Mouse (Mus musculus) embryo, embryonic 11.5 days (tissue): ENCODE measurements around the gene Tcap.
A peak's percentile ranks its signal among the peaks of the same experiment; 100 is the strongest.
"Not testable (repeated sequence)": the region's sequence is repeated elsewhere in the genome, so short reads cannot be mapped to it uniquely, and the experiment has no call there.

Source experiments
- DNase-seq: peaks from one replicate; pipeline ENCODE4 v3.0.0-alpha.2; 2012; ENCODE audit warnings: low read depth, low spot score

Tcap gene

DNA sequence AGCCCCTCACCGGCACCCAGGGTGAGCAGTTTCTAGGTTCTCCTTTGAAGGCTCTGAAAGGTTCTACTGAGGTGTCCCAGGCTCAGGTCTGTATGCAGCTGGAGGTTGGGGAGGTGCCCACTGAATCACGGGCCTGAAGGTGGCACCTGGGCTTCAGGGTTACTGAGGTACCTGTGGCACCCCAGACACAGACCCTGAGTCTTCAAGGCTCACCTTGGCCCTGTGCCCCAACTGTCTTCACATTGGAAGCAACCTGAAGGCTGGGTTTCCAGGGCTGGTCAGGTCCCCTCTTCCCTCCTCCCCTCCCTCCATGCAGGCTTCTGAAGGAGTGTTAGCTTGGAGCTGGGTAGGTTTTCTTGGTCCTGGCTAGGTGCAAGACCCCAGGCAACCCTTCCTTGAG is 2.0 kb upstream of the Tcap start:
- no peak for DNase-seq

GRCm38 (mm10) chr11:98382405-98382804 is 1.2 kb upstream of the Tcap start:
- DNase-seq = not testable (repeated sequence)

GRCm38 (mm10) chr11:98384216-98384615 is 605 bp downstream of the Tcap start:
- DNase-seq = no peak

DNA sequence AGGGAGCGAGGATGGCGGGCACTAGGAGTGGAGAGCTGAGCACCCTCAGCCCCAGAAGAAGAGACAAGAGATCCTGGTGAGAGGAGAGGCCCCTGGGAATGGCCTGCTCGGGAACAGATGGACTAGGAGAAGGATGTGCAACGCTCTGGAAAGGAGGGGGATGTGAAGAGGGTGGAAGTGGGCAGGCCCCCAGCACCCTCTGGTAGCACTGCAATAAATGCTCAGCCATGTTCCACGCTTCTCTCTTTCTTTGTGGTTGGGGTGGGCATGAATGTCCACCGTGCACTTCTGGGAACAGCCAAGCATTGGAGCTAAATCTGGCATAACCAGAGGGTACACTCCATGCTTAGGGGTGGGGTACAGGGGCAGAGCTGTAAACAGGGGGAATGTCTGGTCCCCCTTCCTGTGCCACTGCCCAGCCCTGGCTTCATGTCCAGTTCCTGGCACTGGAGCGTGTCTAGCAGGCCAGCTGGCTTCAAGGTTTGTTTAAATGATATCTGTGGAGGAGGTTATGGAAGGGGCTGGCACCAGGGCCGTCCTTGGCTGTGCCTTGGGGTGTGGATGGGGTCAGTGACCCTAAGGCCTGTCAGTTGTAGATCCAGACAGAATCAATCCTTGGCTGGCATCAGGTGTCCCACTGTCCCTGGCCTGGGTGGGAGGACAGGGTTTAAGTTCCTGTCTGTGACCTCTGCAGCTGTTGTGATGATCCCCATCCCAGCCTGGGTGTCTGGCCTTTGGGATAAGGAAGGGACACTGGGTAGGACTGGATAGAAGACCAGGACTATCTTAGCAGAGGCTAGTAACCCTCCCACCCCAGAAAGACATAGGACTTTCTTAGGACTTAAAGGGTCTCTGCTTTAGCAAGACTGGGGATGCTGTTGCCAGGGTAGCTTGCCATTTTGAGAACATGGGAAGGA is 1.4 kb downstream of the Tcap start:
- no peak for DNase-seq

GRCm38 (mm10) chr11:98385638-98386585 is 2.3 kb downstream of the Tcap start, which contains the start of gene Pnmt:
Gene Pnmt, plus strand, starts transcription at chr11:98386450.
- no peak for DNase-seq

DNA sequence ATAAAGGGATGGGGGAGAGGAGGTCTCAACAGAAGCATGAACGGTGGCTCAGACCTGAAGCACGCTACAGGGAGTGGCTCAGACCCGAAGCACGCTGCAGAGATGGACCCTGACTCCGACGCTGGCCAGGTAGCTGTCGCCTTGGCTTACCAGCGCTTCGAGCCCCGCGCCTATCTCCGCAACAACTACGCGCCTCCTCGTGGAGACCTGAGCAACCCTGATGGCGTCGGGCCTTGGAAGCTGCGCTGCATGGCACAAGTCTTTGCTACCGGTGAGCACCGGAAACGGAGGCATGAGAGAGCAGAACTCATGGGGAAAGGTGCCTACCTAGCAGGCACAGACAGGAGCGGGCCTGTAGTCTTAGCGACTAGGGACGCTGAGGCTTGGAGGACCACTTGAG is 3.0 kb downstream of the Tcap start:
- DNase-seq = no peak

DNA sequence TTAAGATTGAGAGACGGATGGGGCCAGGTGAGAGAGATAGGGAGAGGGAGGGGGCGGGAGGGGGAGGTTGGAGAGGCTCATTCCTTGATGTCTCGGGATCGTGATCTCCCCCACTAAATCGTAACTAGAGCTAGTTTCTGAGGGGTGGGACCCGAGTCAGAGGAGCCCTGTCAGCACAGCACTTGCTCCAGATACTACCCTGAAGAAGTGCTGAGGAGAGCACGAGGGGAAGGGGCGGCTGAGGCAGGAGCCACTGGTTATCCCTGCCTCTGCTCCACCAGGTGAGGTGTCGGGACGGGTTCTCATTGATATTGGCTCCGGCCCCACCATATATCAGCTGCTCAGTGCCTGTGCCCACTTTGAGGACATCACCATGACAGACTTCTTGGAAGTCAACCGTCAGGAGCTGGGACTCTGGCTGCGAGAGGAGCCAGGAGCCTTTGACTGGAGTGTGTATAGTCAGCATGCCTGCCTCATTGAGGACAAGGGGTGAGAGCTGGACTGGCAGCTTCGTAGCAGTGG is 3.5 kb downstream of the Tcap start:
- no peak for DNase-seq

DNA sequence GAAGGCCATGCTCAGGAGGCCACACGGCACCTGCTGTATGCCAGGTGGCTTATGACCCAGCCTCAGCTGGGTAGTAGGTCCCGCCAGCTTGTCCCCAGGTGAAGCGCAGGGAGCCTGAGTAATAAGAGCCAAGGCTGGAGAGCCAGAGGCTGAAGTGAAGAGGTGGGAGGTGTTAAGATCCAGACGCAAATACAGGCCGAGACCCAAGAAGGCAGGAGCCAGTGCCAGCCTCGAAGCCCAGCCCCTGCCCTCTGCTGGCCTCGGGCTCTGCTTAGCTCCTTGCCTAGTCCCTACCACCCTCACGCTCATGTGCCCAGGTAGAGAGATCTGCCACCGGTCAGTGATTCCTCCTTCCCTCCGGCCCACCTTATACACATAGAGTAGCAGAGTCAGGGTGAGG is 4.7 kb downstream of the Tcap start:
- no peak for DNase-seq

DNA sequence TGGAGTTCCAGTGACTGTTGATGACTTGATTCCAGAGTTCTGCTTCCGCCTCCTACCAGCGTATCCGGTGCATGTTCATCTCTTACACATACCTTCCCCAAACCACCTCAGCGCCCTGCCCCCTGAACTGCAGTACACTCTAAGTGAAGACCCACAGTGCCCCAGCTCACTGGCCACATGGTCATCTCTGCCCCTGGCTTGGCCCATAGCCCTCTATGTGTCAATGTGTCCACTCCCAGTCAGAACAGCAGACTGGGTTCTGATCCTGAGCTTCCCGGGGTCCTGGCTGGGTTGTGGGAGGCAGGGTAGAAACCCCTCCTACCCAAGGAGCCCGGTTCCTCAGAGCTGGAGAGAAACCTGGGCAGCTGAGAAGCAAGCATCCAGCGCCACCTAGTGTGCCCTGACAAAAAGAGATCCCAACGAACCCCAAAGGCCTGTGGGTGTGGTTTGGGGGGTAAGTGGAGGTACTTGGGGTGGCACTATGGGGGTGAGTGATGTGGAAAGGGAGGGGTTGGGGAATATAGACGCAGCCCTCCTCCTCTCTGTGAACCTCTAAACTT is 5.7 kb downstream of the Tcap start:
- DNase-seq = no peak

DNA sequence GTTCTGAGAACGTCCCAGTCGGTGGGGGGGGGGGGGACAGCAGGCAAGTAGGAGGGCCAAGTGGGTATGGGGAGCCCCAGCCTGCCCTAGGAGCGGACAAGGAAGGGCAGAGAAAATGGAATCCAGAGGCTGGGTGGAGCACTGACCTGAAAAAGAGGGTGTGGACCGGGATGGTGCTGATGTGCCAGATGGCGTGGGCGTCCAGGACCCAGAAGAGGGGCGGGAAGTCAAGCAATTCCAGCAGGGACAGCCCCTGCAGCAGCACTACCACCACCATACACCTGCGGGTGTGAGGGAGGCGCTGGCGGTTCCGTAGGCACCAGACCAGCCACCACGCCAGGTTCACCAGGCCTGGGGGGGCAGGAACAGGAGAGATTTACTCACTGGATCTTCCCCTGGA is 6.5 kb downstream of the Tcap start:
- DNase-seq = no peak

DNA sequence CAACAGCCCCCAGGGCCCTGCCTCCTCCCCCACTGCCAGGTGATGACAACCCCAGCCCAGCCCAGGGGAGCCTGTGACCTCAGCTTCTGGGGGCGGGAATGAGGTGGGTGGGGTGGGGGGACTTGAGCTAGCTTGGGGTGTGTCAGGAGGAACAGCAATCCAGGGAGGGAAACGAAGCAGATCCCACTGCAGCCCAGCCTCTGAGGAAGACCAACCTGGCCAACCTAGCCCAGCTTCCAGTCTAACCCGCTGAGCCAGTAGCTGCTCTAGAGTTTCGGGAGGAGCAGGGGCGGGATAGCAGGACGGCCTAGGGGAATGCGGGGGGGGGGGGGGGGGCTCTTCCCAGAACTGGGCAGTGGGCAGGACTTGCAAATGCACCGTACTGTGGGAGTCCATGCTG is 8.4 kb downstream of the Tcap start:
- DNase-seq = no peak

GRCm38 (mm10) chr11:98392645-98393044 is 9.0 kb downstream of the Tcap start:
- no peak for DNase-seq

DNA sequence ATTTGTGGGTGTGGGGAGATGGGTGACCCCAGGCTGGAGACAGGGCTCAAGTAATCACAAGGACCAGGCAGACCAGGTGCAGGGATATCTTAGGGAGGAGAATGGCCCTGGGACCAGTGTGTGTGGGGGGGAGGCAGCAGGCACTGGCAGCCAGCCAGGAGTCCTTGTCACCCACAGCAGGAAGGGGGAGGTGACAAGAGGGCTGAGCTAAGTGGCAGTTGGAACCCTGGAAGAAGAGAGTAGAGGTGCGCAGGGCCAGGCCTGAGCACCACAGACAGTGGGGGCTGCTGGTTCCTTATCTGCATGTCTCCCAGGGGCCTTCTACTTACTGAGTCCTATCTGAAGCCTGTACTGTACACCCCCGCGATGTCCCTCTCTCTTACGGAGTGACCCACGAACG is 9.7 kb downstream of the Tcap start:
- no peak for DNase-seq

DNA sequence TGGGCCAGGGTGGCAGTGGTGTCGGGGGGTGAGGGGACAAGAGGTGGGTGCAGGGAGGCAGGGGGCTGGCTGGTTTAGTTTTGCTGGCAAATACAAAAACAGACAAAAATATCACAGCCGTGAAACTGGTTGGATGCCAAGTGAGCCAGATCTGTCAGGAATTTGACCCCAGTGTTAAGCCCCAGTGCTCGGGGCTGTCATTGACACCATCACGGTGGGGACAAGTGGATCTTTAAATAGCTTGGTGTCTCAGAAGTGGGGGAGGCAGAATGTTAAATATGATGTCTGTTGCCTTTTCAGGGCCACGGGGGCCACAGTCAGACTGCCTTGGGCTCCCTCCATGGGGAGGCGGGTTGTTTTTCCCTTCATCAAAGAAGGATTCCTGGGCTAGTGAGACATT is 10.7 kb downstream of the Tcap start:
- no peak for DNase-seq

DNA sequence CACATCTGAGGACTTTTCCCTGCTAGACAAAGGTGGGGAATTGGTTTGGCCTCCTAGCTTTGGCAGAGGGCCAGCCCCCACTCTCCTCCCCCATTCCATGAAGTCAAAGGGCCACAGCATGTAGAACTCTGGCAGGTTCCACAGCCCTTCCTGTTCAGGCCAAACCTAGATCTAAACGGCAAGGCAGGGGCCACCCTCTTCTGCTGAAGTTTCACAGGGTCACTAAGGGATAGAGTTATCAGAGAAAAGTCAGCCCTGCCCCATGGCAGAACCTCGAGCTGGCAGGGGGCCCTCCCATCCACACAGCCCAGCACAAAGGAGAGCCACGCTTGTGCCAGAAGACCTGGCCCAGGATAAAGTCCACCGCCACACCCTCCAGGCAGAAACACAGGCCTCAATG is 11.4 kb downstream of the Tcap start:
- no peak for DNase-seq

- no peak for DNase-seq
Observed at GRCm38 (mm10) chr11:98397946-98398345, 14.3 kb downstream of the Tcap start.

DNA sequence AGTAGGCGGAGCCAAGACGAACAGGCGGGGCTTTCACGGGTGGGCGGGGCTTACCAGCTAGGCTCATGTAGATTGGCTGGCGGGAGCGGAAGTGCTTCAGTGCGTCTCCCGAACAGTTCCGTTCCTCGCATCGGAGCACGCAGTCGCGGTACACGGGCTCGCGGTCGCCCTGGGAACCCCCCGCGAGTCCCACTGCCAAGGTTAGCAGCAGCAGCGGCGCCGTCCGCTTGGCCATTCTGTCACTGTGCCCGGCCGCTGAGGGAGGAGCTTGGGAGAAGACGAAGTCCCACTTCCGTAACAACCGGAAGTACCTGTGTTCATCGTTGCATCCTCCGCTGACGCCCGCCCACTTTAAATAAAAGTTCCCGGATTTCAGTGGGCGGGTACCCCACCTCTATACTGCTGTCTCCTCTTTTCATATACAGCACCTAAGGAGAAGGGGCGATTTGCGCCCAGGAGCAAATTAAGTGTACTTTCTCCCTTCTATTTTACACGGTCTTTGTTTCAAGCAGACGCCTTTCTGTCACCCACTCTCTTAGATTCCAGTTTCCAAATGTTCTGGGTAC is 16.6 kb downstream of the Tcap start, which contains the start of gene Pgap3:
Gene Pgap3 (minus strand): TSS at position 330 of the 566 bp plus-strand sequence.
- DNase-seq = peak; percentile 83

- no peak for DNase-seq
Observed at GRCm38 (mm10) chr11:98400816-98401215, 17.2 kb downstream of the Tcap start.

- DNase-seq = no peak
Observed at GRCm38 (mm10) chr11:98406621-98407020, 23.0 kb downstream of the Tcap start.

- DNase-seq = no peak
Observed at GRCm38 (mm10) chr11:98408872-98409271, 25.3 kb downstream of the Tcap start.

GRCm38 (mm10) chr11:98409341-98409822 is 25.8 kb downstream of the Tcap start:
- DNase-seq = no peak
